In genomic region chr17:56461771-56462743, GRCm38 (mm10) we compare ENCODE assay signal across 8 mouse cellular contexts. TPM values are rescaled to one million over a fixed set of nuclear protein-coding genes. Genes with fewer than 3 reads are reported as not detected.
DNase-seq lines count a peak whose midpoint lies in the region; ATAC-seq and TF ChIP-seq lines count a peak whose summit lies in the region.

No protein-coding gene starts in this region.

- H3K9me3 ChIP-seq in kidney, embryonic 14.5 days (ENCODE audit: control insufficient read depth, low read length) = no peaks in the 10 kb centered on the region
- no peaks in the 10 kb centered on the region for H3K9me3 ChIP-seq in limb, embryonic 15.5 days

- DNase-seq in 416B (ENCODE audit: low read depth) = peak; percentile 100
- peak; percentile 99 for DNase-seq in heart, adult 9 months (ENCODE audit: low spot score in 2 of 2)
- peak; percentile 91 for DNase-seq in monocyte, adult 2 months (ENCODE audit: low read depth in 1 of 2, low spot score in 2 of 2)
- peak; percentile 90 to 94 for DNase-seq in spleen, postnatal 36 days (ENCODE audit: low spot score in 2 of 2)

- H3K27me3 ChIP-seq in kidney, embryonic 14.5 days (ENCODE audit: control insufficient read depth, insufficient read depth, low read length) = no peaks in the 10 kb centered on the region
- H3K27me3 ChIP-seq in limb, embryonic 15.5 days = no peaks in the 10 kb centered on the region

- ATAC-seq in kidney, embryonic 14.5 days (ENCODE audit: low FRiP score, low TSS enrichment) = peak; percentile 91
- ATAC-seq in limb, embryonic 15.5 days (ENCODE audit: insufficient number of reproducible peaks, low FRiP score, low TSS enrichment, low read depth) = peak; percentile 93

- H3K4me3 ChIP-seq in bone marrow macrophage, adult 2 months (ENCODE audit: insufficient read depth, low read length) = peak overlapping the region; percentile 90
- peak overlapping the region; percentile 80 for H3K4me3 ChIP-seq in embryonic fibroblast, embryonic 13.5 days (ENCODE audit: insufficient read depth, low read length)
- peak overlapping the region; percentile 70 for H3K4me3 ChIP-seq in kidney, embryonic 14.5 days (ENCODE audit: low read length)
- H3K4me3 ChIP-seq in limb, embryonic 15.5 days = peak overlapping the region; percentile 70

- H3K4me1 ChIP-seq in bone marrow macrophage, adult 2 months (ENCODE audit: control insufficient read depth, insufficient read depth, low read length) = peaks cover 33% of the 10 kb centered on the region
- peaks cover 13% of the 10 kb centered on the region; the same call in 1 of the 2 replicates for H3K4me1 ChIP-seq in embryonic fibroblast, embryonic 13.5 days (ENCODE audit: control insufficient read depth, insufficient read depth, low read length)
- peaks cover 40% of the 10 kb centered on the region for H3K4me1 ChIP-seq in kidney, embryonic 14.5 days (ENCODE audit: control insufficient read depth, insufficient read depth, low read length)
- peaks cover 75% of the 10 kb centered on the region for H3K4me1 ChIP-seq in limb, embryonic 15.5 days

- peak overlapping the region; percentile 88 for H3K4me2 ChIP-seq in kidney, embryonic 14.5 days (replicated peaks; ENCODE audit: low read depth, low read length)
- peak overlapping the region; percentile 80 for H3K4me2 ChIP-seq in limb, embryonic 15.5 days

- peak overlapping the region; percentile 68 for H3K27ac ChIP-seq in bone marrow macrophage, adult 2 months (ENCODE audit: insufficient read depth, low read depth, low read length)
- H3K27ac ChIP-seq in embryonic fibroblast, embryonic 13.5 days (ENCODE audit: insufficient read depth, low read length) = peak overlapping the region; percentile 98
- peak overlapping the region; percentile 92 for H3K27ac ChIP-seq in kidney, embryonic 14.5 days (ENCODE audit: low read depth, low read length)
- peak overlapping the region; percentile 98 for H3K27ac ChIP-seq in limb, embryonic 15.5 days

- H3K9ac ChIP-seq in kidney, embryonic 14.5 days (ENCODE audit: low read depth, low read length) = peak overlapping the region; percentile 81
- H3K9ac ChIP-seq in limb, embryonic 15.5 days = peak overlapping the region; percentile 67

- no peak for TF ChIP-seq CTCF in bone marrow macrophage, adult 2 months (IDR thresholded peaks at IDR 0.05; ENCODE audit: low read depth, low read length)
- TF ChIP-seq CTCF in embryonic fibroblast, embryonic 13.5 days (IDR thresholded peaks at IDR 0.05; ENCODE audit: borderline replicate concordance, insufficient read depth, low read length) = no peak

- no peak for TF ChIP-seq POLR2A in bone marrow macrophage, adult 2 months (IDR thresholded peaks at IDR 0.05; ENCODE audit: borderline replicate concordance, low read depth, low read length)
- peak; percentile 95 for TF ChIP-seq POLR2A in embryonic fibroblast, embryonic 13.5 days (IDR thresholded peaks at IDR 0.05; ENCODE audit: low read depth, low read length)

- H3K36me3 ChIP-seq in kidney, embryonic 14.5 days (ENCODE audit: control insufficient read depth, insufficient read depth, low read length) = peaks cover 10% of the 10 kb centered on the region
- peaks cover 12% of the 10 kb centered on the region for H3K36me3 ChIP-seq in limb, embryonic 15.5 days

- WGBS in kidney, embryonic 14.5 days = under 1% methylated on average over 77 of the region's 77 CpGs
- under 1% methylated on average over 77 of the region's 77 CpGs for WGBS in limb, embryonic 15.5 days

RNA-seq across cellular contexts. Expression of gene Ptprs, which starts 14.2 kb away (rescaled TPM):
- polyA plus RNA-seq in bone marrow macrophage, adult 2 months (2012; ENCODE audit: insufficient read depth, insufficient read length, missing spikeins) = 75.2 and 77.2 TPM in 2 replicates
- 177 and 208 TPM in 2 replicates for polyA plus RNA-seq in embryonic fibroblast, embryonic 13.5 days (2011; ENCODE audit: insufficient read length, low read depth, missing spikeins)
- 115 and 122 TPM in 2 replicates for polyA plus RNA-seq in kidney, embryonic 14.5 days (2014; fragmentation: Nextera tagmentation; extraction: Ambion mirVana)
- polyA plus RNA-seq in limb, embryonic 15.5 days (2015; fragmentation: Nextera tagmentation; extraction: Ambion mirVana) = 85.4 and 96.3 TPM in 2 replicates

RNA-seq across cellular contexts. Expression of gene Znrf4, which starts 50.2 kb away (rescaled TPM):
- polyA plus RNA-seq in bone marrow macrophage, adult 2 months (2012; ENCODE audit: insufficient read depth, insufficient read length, missing spikeins) = not detected in 2 replicates
- not detected in 2 replicates for polyA plus RNA-seq in embryonic fibroblast, embryonic 13.5 days (2011; ENCODE audit: insufficient read length, low read depth, missing spikeins)
- polyA plus RNA-seq in kidney, embryonic 14.5 days (2014; fragmentation: Nextera tagmentation; extraction: Ambion mirVana) = not detected in 2 replicates
- polyA plus RNA-seq in limb, embryonic 15.5 days (2015; fragmentation: Nextera tagmentation; extraction: Ambion mirVana) = not detected in 2 replicates

Comparison
In these comparisons a context has a peak if more than half of its experiments do, and no peak if none do; other contexts are left out.
1. Peak in every context shown above with its lines: DNase-seq, ATAC-seq, H3K4me3 ChIP-seq and H3K27ac ChIP-seq.